Mouse (Mus musculus) CH12.LX (cell line): Measurements from ENCODE around the gene Ssbp2.

Source experiments
- CTCF ChIP-seq, 2 experiments: IDR thresholded peaks in 1 of 2; conservative IDR thresholded peaks in 1 of 2; 2 replicates each; pipeline ENCODE4 v1.5.1; 2011 to 2012; ENCODE audit warnings: low read depth in 2 of 2, low read length in 2 of 2, improper control_type of control experiment in 1 of 2, inconsistent platforms in 1 of 2, mild to moderate bottlenecking in 1 of 2, moderate library complexity in 1 of 2
- ZKSCAN1 ChIP-seq: IDR thresholded peaks from 2 replicates; pipeline ENCODE4 v1.6.1; 2012; ENCODE audit warnings: low read depth, inconsistent platforms, low read length, improper control_type of control experiment, borderline replicate concordance

DNA sequence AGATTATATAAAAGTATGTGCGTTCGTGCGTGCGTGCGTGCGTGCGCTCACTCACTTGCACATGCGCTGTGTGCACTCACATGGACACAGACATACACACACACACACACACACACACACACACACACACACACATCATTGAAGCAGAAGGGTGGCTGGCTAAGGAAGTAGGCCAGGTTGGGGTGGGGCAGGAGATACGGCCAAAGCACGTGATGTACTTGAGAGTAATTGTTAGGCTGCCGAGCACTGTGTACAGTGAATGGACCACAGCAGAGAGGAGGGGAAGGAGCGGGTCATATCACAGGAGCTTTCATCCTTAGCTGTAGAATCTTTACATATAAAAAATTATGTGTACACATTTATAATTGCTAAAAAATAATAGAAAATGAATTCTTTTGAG lies 66.0 kb downstream of the Ssbp2 start:
- TF ChIP-seq ZKSCAN1 (no peak), CTCF (conservative IDR thresholded peaks at IDR 0.05 in 1 of 2, IDR thresholded peaks at IDR 0.05 in 1 of 2; ENCODE audit: low read depth in 2 of 2, low read length in 2 of 2) (no peak)
